Mouse (Mus musculus) lung, embryonic 14.5 days (tissue): Measurements from ENCODE around the gene Alkbh1. TPM values are rescaled to one million over a fixed set of nuclear protein-coding genes. Genes with fewer than 3 reads are reported as not detected.

Experiments used
- ATAC-seq: fragments of 200-750 bp; cut with Nextera tagmentation; 2 replicates; pipeline ENCODE4 v1.8.0; 2017; ENCODE audit warnings: mild to moderate bottlenecking, moderate TSS enrichment, moderate library complexity; ENCODE audit not compliant: insufficient read depth
- DNase-seq: peaks from one replicate; pipeline ENCODE4 v3.0.0-alpha.2; 2015
- H3K27ac ChIP-seq: fragments of 300-500 bp; sonication (generic); 2 replicates; pipeline ENCODE4 v1.5.1; 2014; ENCODE audit warnings: low read depth, mild to moderate bottlenecking, moderate library complexity
- H3K27me3 ChIP-seq: fragments of 300-500 bp; sonication (generic); 2 replicates; pipeline ENCODE4 v1.6.1; 2014; ENCODE audit warnings: low read length, control low read depth; ENCODE audit not compliant: insufficient read depth
- H3K36me3 ChIP-seq: fragments of 300-500 bp; sonication (generic); 2 replicates; pipeline ENCODE4 v1.6.1; 2014; ENCODE audit warnings: control low read depth; ENCODE audit not compliant: insufficient read depth
- H3K4me1 ChIP-seq: fragments of 300-500 bp; sonication (generic); 2 replicates; pipeline ENCODE4 v1.6.1; 2014; ENCODE audit warnings: antibody characterized with exemption, control low read depth; ENCODE audit not compliant: insufficient read depth
- H3K4me2 ChIP-seq: fragments of 300-500 bp; sonication (generic); 2 replicates; pipeline ENCODE4 v1.6.1; 2014; ENCODE audit warnings: mild to moderate bottlenecking
- H3K4me3 ChIP-seq: fragments of 300-500 bp; sonication (generic); 2 replicates; pipeline ENCODE4 v1.5.1; 2014; ENCODE audit warnings: low read depth, low read length
- H3K9ac ChIP-seq: fragments of 300-500 bp; sonication (generic); 2 replicates; pipeline ENCODE4 v1.6.1; 2014
- H3K9me3 ChIP-seq: fragments of 300-500 bp; sonication (generic); 2 replicates; pipeline ENCODE4 v1.6.1; 2016; ENCODE audit warnings: low read depth, low read length, control low read depth
- CTCF ChIP-seq: IDR thresholded peaks from 2 replicates; pipeline ENCODE4 v1.5.1; 2016; ENCODE audit warnings: antibody characterized with exemption, low read depth
- WGBS: fragments of 180-500 bp; shearing (Covaris S2); extraction: QIAGEN DNeasy Blood & Tissue Kit; methylation state at CpG from one replicate; pipeline ENCODE4 v1.1.7; 2014; 5-methylcytosine and 5-hydroxymethylcytosine counted together
- polyA plus RNA-seq: library from polyadenylated mRNA; unstranded; fragments of >200 nt; fragmentation: Nextera tagmentation; extraction: Ambion mirVana; gene quantifications from 2 replicates; pipeline ENCODE4 v1.2.1, GENCODE M21; 2014

Alkbh1 gene
- polyA plus RNA-seq, 1 experiment from 2014 or later = 62.9 TPM

DNA sequence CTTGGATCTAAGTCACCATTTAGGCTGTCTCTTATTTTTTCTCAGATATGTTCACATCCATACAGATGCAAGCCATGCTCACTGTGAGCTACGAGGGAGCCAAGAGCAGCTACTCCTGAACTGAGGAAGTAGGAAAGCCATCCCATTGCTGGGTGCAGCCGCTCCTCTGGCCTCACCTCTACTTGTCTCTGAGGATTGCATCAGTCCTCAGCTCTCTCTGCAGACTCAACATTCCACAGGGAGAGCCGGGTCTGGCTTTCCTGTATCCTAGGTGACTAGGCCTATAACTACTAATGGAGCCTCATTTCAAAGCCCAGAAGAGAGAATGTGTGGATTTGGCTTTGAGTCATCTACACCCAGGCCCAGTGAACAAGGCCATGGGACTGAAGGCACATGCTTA lies 38.1 kb downstream of the Alkbh1 start:
- ATAC-seq (no peak; the same call in 1 of the 2 replicates), DNase-seq (no peak)
- H3K36me3 ChIP-seq = no peaks in the 10 kb centered on the region
- H3K9ac ChIP-seq = no peak overlapping the region
- no peak overlapping the region for H3K4me2 ChIP-seq
- no peaks in the 10 kb centered on the region for H3K27me3 ChIP-seq
- no peak overlapping the region for H3K4me3 ChIP-seq
- no peak for TF ChIP-seq CTCF
- no peaks in the 10 kb centered on the region for H3K9me3 ChIP-seq
- no peak overlapping the region for H3K27ac ChIP-seq
- 0 out of 2 replicates have a peak, but pooled peaks cover 5% of the 10 kb centered on the region for H3K4me1 ChIP-seq
- 53% methylated on average over 3 of the region's 3 CpGs for WGBS

DNA sequence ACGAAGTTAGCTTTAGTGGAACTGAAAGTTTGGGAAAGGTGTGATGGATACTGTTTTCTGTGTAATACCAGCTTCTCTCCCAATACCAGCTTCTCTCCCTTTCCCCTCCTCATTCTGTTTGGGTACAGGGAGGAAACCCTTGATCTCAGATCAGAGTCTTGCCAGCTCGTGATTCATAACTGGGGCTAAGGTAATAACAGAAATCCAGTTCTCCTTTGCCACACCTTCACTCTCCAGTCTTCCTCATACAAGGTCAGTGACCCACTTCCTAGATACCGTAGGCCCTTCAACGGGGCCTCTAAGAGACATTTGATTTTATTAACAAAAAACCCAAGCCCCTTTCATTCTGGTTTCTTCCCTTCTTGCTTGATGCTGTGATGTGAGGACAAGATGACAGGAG lies 38.7 kb downstream of the Alkbh1 start:
- no peak for TF ChIP-seq CTCF
- DNase-seq (no peak), ATAC-seq (no peak)
- 0 out of 2 replicates have a peak, but pooled peaks cover 5% of the 10 kb centered on the region for H3K4me1 ChIP-seq
- no peak overlapping the region for H3K9ac ChIP-seq
- no peak overlapping the region for H3K4me3 ChIP-seq
- H3K9me3 ChIP-seq = no peaks in the 10 kb centered on the region
- H3K36me3 ChIP-seq = no peaks in the 10 kb centered on the region
- 76% methylated on average over 4 of the region's 4 CpGs for WGBS
- no peaks in the 10 kb centered on the region for H3K27me3 ChIP-seq
- H3K27ac ChIP-seq = no peak overlapping the region
- H3K4me2 ChIP-seq = no peak overlapping the region

DNA sequence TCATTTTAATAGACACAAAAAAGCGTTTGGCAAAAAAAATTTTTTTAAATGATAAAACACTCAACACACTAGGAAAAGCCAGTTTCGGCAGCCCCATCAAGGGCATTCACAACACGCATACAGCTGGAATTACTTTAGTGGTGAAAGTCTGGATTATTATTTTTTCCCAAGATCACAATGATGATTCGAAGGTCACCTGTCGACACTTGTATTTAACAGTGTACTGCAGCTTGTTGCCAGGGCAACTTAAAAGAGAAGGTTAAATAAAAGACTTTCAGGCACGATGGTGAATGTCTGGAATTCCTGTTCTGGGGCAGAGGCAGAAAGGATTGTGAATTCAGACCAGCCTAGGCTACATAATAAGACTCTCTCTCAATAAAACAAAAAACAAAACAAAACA lies 41.9 kb downstream of the Alkbh1 start:
- no peak for ATAC-seq
- H3K4me1 ChIP-seq = no peaks in the 10 kb centered on the region
- no peak overlapping the region for H3K27ac ChIP-seq
- WGBS = 40% methylated on average over 6 of the region's 6 CpGs
- H3K27me3 ChIP-seq = no peaks in the 10 kb centered on the region
- H3K36me3 ChIP-seq = no peaks in the 10 kb centered on the region
- TF ChIP-seq CTCF = no peak
- H3K9ac ChIP-seq = no peak overlapping the region
- no peaks in the 10 kb centered on the region for H3K9me3 ChIP-seq
- DNase-seq = no peak
- no peak overlapping the region for H3K4me3 ChIP-seq
- H3K4me2 ChIP-seq = no peak overlapping the region

DNA sequence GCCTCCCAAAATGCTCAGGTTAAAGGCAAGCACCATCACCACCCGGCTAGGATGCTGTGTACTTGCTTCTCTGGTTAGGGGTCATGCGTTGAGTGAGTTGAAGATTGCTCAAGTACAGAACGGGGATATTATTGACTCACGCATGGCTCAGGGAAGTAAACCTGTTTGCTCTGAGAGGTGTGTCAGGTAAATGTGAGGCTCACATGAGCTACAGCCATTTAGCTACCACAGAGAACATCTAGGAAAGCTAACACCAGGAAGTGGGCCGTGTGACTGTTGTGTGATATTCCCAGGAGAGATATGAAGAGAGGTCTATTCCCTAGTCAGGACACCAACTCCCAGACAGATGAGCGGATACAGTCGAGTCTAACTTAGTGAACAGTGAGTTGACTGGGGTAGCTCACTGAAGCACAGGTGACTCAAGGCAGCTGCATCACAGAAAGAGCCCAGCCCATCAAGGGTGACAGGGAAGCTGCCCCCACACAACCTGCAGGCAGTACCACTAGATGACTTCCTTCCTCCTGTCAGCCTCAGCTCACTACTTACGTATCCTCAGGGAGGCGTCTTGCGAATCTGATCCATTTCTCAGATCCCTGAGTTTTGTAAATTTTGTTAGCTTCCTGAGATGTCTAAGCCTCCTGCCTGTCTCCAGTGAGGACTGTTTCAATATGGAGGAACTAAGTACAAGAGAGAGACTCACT lies 44.5 kb downstream of the Alkbh1 start:
- TF ChIP-seq CTCF = no peak

DNA sequence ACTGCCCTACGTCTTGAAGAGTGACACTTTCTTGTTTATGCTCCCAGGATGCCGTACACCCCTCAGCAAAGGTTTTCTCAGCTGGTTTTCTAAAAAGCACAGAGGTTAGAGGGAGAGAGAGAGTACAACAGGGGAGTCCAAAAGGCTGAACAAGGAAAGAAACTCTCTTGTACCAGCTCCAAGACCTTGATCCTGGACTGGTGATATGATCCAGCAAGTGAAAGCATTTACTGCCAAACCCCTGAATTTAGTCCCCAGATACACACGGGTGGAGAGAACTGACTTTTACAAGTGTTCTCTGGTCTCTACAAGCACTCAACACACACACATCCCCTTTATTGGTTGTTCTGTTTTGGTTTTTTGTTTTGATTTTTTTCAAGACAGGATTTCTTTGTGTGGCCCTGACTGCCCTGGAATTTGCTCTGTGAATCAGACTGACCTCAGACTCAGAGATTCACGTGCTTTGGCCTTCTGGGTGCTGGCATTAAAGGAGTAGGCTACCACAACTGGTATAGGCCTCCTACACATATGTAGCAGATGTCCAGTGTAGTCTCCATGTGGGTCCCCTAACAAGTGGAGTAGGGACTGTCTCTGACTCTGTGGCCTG lies 45.9 kb downstream of the Alkbh1 start:
- ATAC-seq = no peak
- Histone ChIP-seq H3K9me3 (no peaks in the 10 kb centered on the region), H3K27ac (no peak overlapping the region), H3K27me3 (no peaks in the 10 kb centered on the region), H3K4me3 (no peak overlapping the region), H3K9ac (no peak overlapping the region), H3K36me3 (no peaks in the 10 kb centered on the region), H3K4me2 (no peak overlapping the region), H3K4me1 (no peaks in the 10 kb centered on the region)
- 61% methylated on average over 4 of the region's 4 CpGs for WGBS
- no peak for TF ChIP-seq CTCF
- DNase-seq = no peak

More for the DNA sequence above, 44.5 kb downstream of the Alkbh1 start:
- Histone ChIP-seq H3K4me1 (no peaks in the 10 kb centered on the region), H3K4me2 (no peak overlapping the region), H3K9ac (no peak overlapping the region), H3K9me3 (no peaks in the 10 kb centered on the region), H3K27ac (no peak overlapping the region), H3K4me3 (no peak overlapping the region), H3K36me3 (no peaks in the 10 kb centered on the region), H3K27me3 (no peaks in the 10 kb centered on the region)
- no peak for ATAC-seq
- DNase-seq = no peak
- 67% methylated on average over 10 of the region's 10 CpGs for WGBS

- H3K9ac ChIP-seq = no peak overlapping the region
- WGBS = 73% methylated on average over 4 of the region's 4 CpGs
- H3K36me3 ChIP-seq = no peaks in the 10 kb centered on the region
- ATAC-seq (no peak), DNase-seq (no peak)
- no peaks in the 10 kb centered on the region for H3K27me3 ChIP-seq
- no peak for TF ChIP-seq CTCF
- H3K27ac ChIP-seq = no peak overlapping the region
- no peaks in the 10 kb centered on the region for H3K9me3 ChIP-seq
- H3K4me1 ChIP-seq = no peaks in the 10 kb centered on the region
- no peak overlapping the region for H3K4me2 ChIP-seq
- H3K4me3 ChIP-seq = no peak overlapping the region
These were observed 46.7 kb downstream of the Alkbh1 start for GRCm38 (mm10) chr12:87397126-87397525.

- DNase-seq (no peak), ATAC-seq (no peak)
- no peaks in the 10 kb centered on the region for H3K27me3 ChIP-seq
- no peaks in the 10 kb centered on the region for H3K9me3 ChIP-seq
- TF ChIP-seq CTCF = no peak
- no peak overlapping the region for H3K4me3 ChIP-seq
- no peaks in the 10 kb centered on the region for H3K4me1 ChIP-seq
- H3K36me3 ChIP-seq = no peaks in the 10 kb centered on the region
- 83% methylated on average over 6 of the region's 6 CpGs for WGBS
- no peak overlapping the region for H3K27ac ChIP-seq
- H3K4me2 ChIP-seq = no peak overlapping the region
- no peak overlapping the region for H3K9ac ChIP-seq
These were observed 49.5 kb downstream of the Alkbh1 start for GRCm38 (mm10) chr12:87394316-87394715.
